Mouse (Mus musculus): ENCODE results near the gene Hint1. TPM values are rescaled to one million over a fixed set of nuclear protein-coding genes. Genes with fewer than 3 reads are reported as not detected.

Hint1 gene
- polyA plus RNA-seq (2021; fragmentation: Nextera tagmentation) = 1,085 and 1,110 TPM in 2 replicates
- long read RNA-seq, experiment 1, transcript Hint1-201 (3 exons, 636 nt) = major isoform, 450 of 455 reads
- long read RNA-seq, experiment 1, partial matches to known transcripts = 2 of 455 reads
- long read RNA-seq, experiment 1, other reads (novel, unspliced or antisense) = 3 of 455 reads
- long read RNA-seq, experiment 2, transcript Hint1-201 (3 exons, 636 nt) = major isoform, 27 of 28 reads
- long read RNA-seq, experiment 2, partial matches to known transcripts = 0 of 28 reads
- long read RNA-seq, experiment 2, other reads (novel, unspliced or antisense) = 1 of 28 reads

GRCm38 (mm10) chr11:54866119-54867048 lies at the start of gene Hint1:
Gene Hint1 (plus strand): TSS chr11:54866383.

DNA sequence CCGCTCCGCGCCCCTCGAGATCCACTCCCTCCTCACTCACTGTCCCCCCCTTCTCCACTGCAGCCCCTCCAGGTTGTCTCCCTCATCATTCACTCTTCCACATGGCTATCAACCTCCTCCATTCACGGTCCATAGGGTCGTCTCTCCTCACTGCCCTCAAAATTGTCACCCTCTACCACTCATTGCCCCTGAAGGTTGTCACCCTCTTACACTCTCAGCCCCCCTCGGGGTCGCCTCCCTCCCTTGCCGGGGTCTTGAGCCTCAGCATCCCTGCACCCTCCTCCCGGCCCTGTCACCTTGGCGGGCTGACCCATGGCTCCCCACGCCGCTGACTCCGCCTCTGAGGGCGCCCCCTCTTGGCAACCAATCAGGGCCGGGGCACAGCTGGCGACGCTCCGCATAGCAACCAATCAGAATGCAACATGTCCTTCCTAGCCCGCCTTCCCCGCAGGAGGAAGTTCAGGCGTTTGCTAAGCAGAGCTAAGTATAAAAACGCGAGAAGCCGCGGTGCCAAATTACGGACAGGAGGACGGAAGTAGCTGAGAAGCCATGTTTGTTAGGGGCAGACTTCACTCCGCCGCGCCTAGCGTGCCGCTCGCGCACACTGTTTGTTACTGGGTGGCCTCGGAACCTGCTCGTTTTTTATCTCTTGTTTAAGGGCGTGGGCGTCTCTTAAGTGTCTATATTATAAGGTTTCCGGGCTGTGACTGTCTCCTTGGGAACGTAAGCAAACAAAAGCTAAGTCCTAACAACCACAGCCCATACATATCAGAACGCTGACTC lies 5.7 kb upstream of the Hint1 start, which contains the start of gene Lyrm7:
TSS of gene Lyrm7 (minus strand) at position 661 of the 783 bp plus-strand sequence.

DNA sequence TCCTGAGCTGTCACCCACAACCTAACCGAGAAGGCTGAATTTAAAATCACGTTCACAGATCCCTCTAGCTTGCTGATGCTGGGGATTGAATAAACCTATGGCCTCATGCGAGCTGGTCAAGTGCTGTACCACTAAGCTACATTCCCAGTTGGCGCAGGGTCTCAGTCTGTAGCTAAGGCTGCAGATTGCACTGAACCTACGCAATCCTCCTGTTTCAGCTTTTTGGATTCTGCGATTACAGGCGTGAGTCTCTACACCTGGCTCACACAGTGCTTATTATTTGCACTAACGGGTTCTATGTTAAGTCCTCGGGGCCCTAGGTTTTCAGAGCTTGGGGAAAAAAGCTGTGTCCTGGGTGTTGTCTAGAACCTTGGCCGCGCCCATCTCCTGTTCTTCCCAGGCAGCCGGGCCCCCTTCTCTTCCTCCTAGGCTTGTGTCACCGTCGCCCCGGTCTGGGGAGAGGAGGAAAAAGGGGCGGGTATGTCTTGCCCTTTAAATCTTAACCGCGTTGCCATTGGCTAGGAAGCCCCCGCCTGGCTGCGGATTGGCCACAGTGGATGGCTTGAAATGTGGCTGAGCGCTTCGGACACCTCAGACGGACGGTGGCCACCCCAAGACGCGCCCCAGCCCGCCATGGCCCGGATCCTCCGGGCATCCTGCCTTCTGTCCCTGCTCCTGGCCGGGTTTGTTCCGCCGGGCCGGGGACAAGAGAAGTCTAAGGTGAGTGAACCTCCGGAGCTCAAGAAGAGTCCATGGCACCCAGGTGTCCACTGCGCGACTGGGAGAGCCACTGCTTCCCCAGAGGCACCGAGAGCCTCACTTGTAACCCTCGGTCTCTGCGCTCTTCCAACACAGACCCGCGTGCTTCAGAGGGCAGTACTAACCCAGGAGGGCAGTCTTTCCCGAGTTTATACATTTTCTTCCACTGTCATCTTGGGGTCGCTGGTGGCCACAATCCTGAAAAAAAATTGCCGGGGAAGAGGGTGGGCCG lies 36.4 kb downstream of the Hint1 start, which contains the start of gene Gpx3:
TSS of gene Gpx3 (plus strand) at position 121 of the 991 bp plus-strand sequence.

Other genes with a start within 250 kb of the Hint1 start
- gene Cdc42se2, start 78.7 kb upstream of the Hint1 start, polyA plus RNA-seq (2021; fragmentation: Nextera tagmentation) = 142 and 143 TPM in 2 replicates
- 9.3 and 9.5 TPM in 2 replicates for gene Lyrm7, start 5.5 kb upstream of the Hint1 start, polyA plus RNA-seq (2021; fragmentation: Nextera tagmentation)
- gene Gpx3, start 36.1 kb downstream of the Hint1 start, polyA plus RNA-seq (2021; fragmentation: Nextera tagmentation) = 12.6 and 23.7 TPM in 2 replicates
- 11.5 and 16.2 TPM in 2 replicates for gene Tnip1, start 96.5 kb downstream of the Hint1 start, polyA plus RNA-seq (2021; fragmentation: Nextera tagmentation)
- gene Anxa6, start 167.1 kb downstream of the Hint1 start, polyA plus RNA-seq (2021; fragmentation: Nextera tagmentation) = 80.4 and 86.3 TPM in 2 replicates
- 0.52 and 0.99 TPM in 2 replicates for gene Ccdc69, start 211.7 kb downstream of the Hint1 start, polyA plus RNA-seq (2021; fragmentation: Nextera tagmentation)
- gene Gm2a, start 231.7 kb downstream of the Hint1 start, polyA plus RNA-seq (2021; fragmentation: Nextera tagmentation) = 85.0 and 106 TPM in 2 replicates

Data from layer of hippocampus, adult 6 months (tissue).